Mouse (Mus musculus) thymus, adult 2 months (tissue): ENCODE measurements around the gene Arhgef28.

Source experiments
- CTCF ChIP-seq: fragments of 200-500 bp; IDR thresholded peaks from 2 replicates; pipeline ENCODE4 v1.5.1; 2012; ENCODE audit warnings: mild to moderate bottlenecking, control low read depth, low read length, moderate library complexity, borderline replicate concordance; ENCODE audit not compliant: control insufficient read depth, poor library complexity, insufficient read depth; ENCODE audit errors: extremely low read depth
- POLR2A ChIP-seq: fragments of 200-500 bp; IDR thresholded peaks from 2 replicates; pipeline ENCODE4 v1.6.1; 2012; ENCODE audit warnings: mild to moderate bottlenecking, low read length, control low read depth, moderate library complexity; ENCODE audit not compliant: control insufficient read depth, poor library complexity, insufficient read depth; ENCODE audit errors: extremely low read depth

DNA sequence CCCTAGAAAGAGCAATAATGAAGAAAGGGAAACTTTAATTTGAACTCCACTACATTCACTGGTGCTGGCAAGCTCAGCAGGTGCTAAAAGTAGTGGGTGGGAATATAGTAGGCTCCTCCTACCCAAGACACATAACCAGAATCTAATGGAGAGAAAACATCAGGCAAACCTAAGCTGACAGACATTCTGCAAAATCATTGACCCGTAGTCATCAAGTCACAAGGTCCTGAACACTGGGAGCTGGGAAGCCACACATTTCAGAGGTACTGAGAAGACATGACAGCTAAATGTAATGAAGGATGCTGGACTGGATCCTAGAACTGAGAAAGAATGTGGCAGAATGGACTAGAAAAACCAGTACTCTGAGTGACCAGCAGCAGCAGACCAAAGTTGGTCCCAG, 24.3 kb upstream of the Arhgef28 start:
- TF ChIP-seq POLR2A (no peak), CTCF (no peak)
